Mouse (Mus musculus) liver, adult 2 months (tissue): ENCODE data around the gene 4930404N11Rik.

Experiments
- CTCF ChIP-seq: fragments of 200-500 bp; IDR thresholded peaks from 2 replicates; pipeline ENCODE4 v1.5.1; 2011; ENCODE audit warnings: low read depth, low read length, control low read depth
- POLR2A ChIP-seq: fragments of 200-500 bp; IDR thresholded peaks from 2 replicates; pipeline ENCODE4 v1.6.1; 2011; ENCODE audit warnings: low read length, control low read depth; ENCODE audit not compliant: insufficient read depth; ENCODE audit errors: extremely low read depth

DNA sequence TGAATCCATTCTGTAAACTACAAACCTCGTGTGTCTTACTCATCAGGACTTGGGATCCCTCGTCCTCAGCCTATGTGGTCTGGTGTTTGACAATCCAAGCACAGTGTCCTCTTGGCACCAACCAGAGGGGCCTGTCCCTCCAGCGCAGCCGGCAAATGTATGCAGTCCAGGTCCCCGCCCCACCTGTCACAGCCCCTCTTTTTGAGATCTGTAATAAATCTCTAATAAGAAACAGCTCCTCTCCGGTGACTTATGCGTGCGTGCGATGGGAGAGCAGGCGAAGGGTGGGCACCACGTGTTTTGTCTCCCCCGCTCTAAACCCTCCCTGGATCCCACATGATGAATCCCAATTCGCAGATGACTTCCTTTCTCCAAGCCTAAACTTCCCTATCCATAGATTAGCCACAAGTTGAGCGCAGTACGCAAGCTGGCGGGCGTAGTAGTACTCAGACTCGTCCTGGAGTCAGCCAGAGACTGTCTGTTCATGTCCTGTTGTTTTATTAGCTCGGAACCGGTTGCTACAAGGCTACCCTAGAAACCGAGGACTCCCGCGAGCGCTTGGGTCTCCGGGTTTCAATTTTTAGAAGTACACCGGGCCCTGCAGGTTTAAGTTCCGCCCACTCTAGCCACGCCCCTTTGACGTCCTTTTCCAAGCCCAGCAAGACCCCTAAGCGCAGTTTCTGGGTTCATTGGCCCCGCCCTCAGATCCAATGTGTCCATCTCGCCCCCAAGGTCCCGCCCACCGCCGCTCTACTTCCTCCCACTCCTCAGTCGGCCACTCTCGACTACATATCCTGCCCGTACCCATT lies 45.7 kb downstream of the 4930404N11Rik start:
- no peak for TF ChIP-seq CTCF
- 0 out of 2 replicates have a peak, but pooled peaks have one; percentile 33 for TF ChIP-seq POLR2A
